Mouse (Mus musculus): Measurements from ENCODE around the gene Arhgap10.

Arhgap10 gene

DNA sequence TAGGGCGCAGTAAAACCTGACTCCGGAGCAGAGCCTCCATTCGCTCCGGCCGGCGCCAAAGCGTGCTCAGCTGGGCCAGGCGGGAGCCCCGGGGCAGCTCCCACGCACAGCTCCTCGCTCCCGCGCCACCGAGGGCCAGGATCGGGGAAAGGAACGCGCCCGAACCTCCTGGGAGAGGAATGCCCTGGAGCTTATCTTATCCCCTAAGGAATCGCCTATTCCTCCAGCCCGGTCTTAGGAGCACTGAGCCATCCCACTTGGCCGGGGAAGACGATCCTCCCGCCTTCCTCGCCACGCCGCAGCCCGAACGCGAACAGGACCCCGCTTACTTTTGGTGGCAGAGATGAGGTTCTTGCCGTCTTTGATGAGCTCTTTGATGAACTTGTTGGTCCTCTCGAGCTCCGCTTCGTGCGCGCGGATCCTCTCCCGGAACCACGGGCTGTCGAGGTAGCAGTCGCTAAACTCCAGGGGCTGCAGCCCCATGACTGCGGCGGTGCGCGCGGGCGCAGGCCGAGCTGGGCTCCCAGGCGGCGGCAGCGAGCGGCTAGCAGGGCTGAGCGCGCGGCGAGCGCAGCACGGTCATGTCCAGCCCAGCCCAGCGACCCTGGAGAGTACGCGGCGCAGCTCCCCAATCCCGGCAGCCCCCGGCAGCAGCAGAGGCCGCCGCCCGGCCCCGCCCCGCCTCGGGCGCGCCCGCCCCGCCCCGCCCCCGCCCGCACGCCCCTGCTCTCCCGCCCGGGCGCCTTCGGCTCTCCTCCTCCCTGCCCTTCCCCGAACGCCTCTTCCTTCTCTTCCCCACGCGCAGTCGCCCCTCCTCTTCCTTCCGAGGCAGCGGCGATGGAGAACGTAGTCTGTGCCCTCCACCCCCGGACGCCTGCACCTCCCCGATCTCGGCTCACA is at the start of gene Arhgap10:
Arhgap10 (minus strand) TSS at position 653 of the 900 bp plus-strand sequence.
- DNase-seq: peak; percentile 63

DNA sequence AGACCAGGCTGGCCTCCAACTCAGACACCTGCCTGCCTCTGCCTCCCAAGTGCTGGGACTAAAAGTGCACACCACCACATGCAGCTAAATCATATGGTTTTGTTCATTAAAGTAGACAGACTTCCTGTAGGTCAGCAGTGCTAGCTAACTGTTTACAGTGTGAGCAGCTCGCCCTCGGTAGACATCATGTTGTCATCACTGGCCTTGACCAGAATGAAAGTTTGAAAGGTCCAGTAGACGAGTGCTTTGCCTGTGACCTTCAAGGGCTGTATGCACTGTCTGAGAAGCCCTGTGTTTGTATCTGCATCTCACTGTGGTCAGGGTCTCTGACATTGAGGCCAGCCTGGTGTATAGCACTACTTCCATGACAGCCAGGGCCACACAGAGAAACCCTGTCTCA is 43.7 kb upstream of the Arhgap10 start:
- no peak for DNase-seq

DNA sequence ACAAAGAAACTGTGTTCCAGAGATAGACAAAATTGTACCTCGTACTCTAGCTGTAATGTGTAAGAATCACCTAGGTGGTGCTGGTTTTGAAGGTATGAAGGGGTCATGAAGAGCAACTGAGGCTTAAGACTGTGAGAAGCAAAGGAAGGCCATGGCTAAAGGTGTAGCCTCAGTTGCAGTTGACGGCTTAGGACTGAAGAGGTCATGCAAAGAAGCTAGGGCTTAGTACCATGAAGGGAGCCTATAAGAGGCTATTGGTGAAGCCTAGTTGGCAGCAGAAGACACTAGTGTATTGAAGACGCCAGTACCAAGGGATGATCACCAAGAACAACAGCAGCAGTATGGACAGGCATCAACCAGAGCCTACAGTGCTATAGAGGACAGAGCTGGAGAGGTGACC is 34.7 kb upstream of the Arhgap10 start:
- DNase-seq: no peak

DNA sequence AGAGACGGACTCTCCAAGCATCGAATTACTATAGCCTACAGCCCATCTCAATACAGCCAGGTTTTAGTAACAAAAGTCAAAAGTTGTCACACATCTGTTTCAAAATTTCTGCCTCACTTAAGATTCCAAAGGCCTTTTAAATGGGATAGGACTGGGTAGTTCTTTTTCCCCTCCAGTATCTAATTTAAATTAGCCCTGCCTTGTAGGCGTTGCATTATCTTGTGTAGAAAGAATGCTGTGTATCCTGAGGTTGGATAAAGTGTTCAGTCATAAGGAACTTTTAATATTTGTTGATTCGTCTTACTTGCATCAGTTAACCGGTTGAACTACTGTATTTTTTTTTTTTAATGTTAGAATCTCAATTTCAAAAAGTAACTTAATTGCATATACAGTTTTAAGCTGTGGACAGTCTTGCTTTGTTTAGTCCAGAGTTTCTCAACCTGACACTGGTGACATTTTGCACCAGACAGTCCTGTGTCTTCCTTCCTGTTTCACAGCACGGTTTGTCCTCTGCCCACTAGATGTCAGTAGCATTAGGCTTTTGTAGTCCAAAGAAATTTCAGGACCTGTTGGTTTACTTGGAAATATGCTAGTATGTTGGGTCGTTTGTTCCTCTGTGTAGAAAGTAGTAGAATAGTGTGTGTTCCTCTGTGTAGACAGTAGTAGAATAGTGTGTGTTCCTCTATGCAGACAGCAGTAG is 32.3 kb upstream of the Arhgap10 start:
- no peak for DNase-seq

DNA sequence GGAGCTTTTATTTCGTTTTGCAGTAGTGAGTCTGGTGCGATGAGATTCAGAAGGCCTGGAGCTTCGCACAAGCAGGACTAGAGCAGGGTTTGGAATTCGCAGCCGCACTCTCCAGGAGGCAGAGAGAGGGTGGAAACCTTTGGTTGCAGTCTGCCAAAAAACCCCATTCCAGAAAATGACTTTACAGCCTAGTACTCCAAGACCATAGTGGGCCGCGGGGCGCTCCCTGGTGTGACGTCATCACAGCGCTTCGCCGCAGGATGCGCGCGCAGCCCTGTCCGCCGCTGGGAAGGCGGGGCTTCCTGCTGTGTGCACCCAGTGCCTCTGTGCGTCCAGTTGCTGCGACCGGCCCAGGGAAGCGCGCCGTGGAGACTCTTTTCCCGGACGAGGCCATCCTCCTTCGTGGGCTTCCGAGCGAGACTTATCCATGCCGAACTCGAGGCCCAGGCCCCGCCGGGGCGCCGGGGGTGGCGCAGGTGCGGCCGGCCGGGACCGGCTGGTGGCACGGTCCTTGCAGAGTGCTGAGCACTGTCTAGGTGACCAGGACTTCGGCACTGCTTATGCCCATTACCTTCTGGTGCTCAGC is 31.5 kb upstream of the Arhgap10 start, which contains the start of gene Prmt9:
Prmt9 (plus strand) TSS at position 277 of the 586 bp plus-strand sequence.
- DNase-seq: peak; percentile 94

DNA sequence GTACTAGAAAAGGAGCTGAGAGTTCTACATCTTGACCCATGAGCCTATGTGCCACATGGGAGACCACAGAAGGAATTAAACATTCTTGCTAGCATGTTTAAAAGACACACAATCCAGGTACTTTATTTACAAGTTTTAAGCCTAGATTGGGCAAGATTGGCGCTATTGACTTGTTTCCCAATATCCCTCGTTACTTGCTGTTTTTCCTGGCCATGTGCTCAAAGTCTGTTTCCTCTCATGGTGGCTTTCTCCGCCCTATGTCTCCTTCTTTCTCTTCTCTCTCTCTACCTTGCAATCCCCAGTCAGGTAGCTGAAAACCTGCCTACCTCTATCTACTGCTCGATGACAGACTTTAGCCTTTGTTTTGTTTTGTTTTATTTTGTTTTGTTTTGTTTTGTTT is 27.9 kb upstream of the Arhgap10 start:
- no peak for DNase-seq

DNA sequence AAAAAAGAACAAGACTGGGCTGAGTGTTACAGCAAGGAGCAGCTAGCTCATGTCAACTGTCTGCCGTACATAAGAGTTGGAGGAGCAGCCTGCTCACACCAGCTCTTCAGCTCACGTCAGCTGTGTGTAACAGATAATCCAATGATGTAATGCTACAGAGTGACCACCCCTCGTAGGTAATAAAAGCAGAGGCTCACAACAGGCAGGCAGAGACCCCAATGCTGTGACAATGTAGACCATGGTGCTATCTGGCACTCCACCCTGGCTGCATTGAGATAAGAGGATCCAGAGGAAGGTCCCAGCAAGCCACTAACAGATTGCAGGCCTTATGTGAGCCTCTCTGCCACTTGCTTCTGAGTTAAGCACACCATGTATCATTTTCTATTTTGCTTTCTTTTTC is 26.7 kb upstream of the Arhgap10 start:
- DNase-seq: no peak

DNA sequence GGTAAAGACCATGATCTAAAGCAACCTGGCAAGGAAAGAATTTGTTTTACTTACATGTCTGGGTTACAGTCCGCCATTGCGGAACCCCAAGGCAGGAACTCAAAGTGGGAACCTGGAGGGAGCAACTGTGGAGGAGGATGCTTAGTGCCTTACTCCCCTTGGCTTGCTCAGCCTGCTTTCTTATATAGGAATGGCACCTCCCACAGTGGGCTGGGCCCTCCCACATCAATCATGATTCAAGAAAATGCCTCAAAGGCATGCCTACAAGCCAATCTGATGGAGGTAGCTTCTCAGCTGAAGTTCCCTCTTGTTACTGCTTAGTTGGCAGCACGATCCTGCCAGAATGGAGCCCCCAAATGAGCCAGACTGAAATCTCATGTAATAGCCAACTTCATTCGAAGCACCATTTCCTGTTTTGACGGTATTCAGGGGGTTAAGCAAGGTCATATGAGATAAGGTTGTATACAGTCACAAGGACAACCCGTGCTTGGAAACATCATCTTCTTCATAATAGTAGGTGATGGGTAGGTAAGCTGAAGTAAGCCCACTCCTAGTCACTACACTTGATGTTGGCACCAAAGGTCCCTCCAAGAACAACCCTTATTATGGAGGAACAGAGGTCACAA is 25.5 kb upstream of the Arhgap10 start:
- DNase-seq: no peak

DNA sequence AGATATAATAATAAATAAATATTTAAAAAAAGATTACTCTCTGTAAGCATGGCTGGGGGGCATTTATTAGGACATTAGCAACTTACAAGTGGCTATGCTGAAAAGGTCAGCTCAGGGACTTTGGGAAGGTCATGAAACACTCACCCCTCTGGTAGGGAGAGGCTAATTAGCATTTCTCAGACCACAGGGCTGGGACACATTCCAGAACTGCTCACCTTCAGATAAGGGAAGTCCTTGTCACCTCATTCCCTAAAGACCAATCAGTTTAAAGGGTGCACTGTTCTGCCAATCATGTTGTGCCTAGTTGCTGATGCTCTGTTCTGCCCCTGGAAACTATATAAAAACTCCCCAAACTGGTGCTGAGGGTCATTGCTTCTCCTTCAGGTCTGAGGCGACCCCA is 20.5 kb upstream of the Arhgap10 start:
- DNase-seq: no peak

DNA sequence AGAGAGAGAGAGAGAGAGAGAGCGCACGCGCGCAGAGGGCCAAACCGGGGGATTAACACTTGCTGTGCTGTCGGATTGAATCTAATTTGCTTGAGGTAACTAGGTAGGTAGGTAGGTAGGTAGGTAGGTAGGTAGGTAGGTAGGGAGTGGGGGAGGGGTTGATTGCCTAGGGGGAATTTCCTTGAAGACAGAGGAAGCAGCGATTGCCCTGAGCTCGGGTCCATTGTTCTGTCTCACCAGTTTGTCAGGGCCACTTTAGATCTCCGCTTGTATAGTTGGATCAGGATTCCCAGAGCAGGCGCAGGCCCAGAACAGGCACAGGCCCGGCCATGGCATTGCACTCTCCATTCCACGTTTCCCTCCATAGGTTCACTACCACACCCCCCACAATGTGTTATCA is 19.1 kb upstream of the Arhgap10 start:
- no peak for DNase-seq

DNA sequence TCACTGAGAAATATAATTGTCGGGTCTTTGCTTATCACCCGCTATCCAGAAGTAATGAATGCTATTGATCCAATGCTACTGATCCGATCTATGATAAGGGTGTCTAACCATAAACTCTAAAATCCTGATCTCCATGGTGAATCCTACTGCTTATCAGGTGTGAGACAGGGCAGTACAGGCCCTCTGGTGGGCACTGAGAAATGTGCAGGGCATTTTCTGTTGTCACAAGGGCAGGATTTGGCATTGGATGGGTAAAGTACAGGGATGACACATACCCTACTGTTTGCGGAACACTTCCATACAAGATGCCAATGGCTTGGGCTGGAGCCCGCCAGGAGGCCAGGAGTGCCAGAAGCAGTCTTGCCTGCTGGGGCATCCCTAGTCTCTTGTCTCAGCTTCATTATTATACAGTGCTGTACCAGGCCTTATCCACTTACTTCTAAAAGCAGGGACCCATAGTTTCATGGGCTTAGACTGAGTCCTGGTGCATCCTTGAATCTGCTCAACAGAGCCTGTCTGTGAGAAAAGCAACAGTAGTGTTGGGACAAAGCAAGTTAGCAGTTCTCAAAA is 17.4 kb upstream of the Arhgap10 start:
- peak; percentile 23 for DNase-seq

DNA sequence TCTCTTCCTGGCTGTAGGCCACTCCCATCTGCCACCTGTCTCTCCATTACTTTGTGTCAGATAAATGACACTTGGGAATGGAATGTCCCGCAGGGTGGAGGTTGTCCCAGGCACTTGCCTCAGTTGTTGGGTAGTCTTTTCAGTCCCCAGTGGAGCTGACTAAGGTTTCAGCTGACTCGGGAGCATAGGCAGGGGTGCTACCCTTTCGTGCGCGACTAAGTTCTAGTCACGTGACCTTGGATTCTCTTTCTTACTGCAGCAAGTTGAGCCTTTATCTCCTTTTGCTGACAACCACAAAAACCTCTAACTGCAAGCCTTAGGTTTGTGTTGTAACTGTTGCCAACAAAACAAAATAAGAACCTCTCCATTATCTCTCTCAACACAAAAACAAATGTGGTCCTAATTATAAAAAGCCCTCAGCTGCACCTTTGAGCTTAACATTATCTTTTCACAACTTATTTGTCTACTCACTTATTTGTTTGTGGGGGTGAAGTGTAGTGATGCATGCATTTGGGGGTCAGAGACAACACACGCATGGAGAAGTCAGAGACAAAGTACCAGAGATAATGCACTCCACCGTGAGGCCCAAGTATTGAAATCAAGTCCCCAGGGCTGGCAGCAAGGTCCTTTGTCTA is 16.7 kb upstream of the Arhgap10 start:
- no peak for DNase-seq

DNA sequence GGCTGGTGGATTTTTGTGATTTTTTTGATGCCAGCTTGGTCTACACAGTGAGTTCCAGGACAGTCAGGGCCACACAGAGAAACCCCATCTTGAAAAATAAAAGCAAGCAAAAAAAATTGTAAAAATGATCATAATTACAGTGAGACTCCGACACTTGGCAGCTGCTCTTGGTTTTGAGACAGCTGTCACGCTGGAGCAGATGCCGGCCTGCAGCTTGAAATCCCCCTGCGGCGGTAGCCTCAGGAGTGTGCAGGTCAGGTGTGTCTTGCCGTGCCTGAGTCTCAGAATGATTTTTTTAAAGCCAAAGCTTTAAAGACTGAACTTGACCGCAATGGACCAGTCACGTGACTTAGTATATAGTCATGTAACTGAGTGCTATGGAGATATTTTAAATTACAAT is 8.4 kb upstream of the Arhgap10 start:
- no peak for DNase-seq

DNA sequence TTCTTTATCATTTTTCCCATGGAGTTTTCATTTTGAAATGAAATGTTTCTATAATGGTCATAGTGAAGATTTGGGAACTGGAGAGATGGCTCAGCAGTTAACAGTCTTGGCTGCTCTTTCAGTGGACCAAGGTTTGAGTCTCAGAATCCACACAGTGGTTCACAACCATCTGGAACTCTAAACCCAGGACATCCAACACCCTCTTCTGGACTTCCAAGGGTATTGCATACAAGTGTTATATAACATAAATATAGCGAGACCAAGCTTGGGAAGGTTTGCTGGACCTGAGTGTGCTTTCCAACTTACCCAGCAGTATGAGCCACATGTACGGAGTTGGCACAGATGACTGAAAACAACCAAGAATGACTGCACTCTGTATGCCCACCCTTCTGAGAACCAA is 7.2 kb upstream of the Arhgap10 start:
- no peak for DNase-seq

DNA sequence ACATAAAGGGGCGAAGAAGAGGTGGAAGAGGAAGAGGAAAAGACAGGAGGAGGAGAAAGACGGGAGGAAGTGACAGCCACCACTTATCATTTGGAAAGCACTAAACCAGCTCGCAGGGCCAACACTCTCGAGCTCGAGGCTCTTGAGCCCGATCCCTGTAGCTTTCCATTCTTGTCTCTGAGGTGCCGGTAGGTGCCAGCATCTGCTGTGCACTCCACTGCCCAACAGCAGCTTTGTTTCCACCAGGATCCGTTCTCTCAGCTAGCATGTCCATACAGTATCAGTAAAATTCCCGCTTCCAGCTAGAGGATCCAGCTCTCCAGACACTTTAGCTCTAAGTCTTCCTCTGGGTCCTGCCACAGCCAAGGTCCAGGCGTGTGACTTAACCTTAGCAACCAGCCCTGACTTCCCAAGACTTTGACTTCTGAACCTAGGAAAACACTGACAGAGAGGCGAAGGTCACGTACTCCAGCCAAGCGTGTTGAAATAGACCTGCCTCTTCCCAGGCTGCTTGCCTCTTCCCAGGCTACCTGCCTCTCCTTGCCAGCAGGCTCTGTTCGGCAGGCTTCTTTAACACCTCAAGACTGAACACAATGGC is 6.4 kb upstream of the Arhgap10 start:
- DNase-seq: no peak

DNA sequence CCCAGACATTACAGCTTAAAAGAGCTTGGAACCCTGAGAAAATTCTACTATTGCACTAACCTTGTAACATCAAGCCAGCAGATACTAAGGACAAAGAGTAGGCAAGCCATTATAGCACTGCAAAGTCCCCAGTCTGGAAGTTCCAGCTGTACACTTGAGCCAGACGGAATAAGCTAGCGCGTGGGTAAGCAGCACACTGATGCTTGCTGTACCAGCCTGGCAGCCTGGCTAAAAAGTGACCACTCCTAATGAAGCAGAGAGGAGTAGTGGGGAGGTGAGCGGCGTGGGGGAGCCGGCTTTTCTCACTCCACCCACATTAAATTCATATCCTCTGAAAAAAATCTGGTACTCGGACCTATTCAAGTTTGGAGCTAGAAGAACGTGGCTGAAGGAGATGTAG is 5.2 kb upstream of the Arhgap10 start:
- DNase-seq: no peak

DNA sequence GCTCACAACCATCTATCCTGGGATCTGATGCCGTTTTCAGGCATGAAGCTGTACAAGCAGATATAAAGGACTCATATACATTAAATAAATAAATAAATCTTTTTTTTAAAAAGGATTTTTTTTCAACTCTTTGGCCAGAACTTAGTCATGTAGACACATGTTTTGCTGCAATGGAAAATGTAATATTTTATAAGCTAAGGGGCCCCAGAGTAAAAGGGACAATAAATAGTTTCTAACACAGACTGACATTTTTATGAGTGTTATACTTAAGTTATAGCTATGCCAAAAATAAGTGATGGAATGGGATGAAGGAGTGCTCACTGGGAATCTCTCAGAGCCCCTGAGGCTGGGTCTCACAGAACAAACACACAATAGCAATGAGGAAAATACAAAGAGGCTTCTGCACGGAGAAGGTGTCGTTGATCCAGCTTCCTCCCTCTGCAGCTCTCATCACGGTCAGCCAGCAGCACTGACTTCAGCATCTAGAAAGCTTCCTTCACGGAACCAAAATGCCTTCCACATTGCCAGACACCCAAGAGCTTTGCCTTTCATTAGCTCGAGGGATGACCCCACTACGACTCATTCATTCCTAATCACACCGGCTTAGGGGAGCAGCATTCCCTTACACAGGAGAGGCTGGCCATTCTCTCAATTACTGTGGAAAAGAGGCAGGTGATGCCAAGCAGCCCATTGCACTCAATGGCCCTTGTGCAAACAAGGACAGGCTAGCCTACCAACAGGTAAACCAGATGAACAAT is 3.5 kb upstream of the Arhgap10 start:
- DNase-seq: no peak

DNA sequence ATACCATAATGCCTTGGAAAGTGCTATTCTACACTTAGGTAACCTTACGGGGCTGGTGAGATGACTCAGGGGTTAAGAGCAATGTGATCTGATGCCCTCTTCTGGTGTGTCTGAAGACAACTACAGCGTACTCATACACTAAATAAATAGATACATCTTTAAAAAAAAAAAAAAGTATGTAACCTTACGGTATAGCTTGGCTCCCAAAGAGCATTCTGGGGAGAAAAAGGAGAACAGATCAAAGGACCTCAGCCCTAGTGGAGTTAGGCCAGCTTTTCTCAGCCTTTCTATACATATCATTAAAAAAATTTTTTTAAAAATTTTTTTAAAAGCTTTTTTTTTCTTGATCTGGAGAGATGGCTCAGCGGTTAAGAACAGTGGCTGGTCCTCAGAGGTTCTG is 2.8 kb upstream of the Arhgap10 start:
- DNase-seq: no peak

DNA sequence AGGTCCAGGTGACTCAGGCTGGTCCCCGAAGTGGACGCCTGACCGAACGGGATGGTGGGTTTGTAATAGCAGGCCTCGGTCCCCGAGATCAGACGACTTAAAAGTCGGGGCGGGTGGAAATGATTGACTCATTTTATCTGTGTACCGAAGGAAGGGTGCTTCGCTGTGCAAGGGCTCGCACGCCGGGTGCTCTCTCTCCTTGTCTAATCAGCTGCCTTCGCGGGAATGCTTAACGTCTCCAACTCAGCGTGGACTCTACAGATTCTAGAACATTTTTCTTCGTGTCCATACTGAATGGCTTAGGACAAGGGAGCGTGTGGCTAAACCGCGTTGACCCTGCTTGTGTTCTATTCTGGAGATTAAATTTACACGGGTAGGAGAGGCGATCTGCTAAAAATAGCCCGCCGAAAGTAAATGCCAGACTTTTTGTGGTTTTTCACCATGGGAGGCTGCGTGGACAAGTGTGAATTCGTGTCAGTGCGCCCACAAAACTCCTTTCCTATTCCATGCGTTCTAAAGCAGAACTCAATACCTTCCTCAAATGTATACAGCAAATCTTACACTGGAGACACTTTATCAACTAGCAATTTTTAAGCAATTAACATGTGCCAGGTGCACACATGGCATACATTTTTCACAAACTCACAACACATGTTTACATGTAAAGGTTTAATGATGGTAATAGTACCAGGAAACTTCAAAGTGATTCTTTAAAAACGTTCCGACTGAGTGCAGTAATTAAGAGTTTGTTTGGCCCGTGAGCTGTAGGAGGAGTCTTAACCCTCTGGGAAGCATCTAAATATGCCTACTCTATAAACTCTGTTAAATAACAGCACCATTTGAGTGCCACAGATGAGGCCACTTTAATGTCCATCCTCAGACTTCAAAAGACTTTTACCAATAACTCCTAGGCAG is 705 bp upstream of the Arhgap10 start:
- DNase-seq: peak; percentile 59

DNA sequence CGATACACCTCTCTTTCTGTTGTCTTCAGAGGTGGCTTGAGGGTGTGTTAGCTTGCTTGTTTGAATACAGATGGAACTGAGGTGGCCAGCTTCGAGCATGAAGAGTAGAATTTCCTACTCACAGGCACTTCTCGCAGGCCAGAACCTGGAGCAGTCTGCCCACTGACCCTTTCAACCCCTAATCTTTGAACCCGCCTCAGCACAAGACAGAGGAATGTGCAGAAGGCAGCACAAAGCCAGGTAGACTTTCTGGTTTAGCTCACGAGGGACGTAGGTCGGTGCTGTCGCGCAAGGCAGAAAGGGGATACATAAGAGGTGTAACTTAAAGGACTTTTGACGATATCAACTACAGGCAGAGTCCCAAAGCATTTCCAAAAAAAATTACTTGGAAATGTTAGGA is 908 bp downstream of the Arhgap10 start:
- DNase-seq: no peak
